In genomic region chr3:90155996-90156395, GRCm38 (mm10) we compare ENCODE assay signal across 22 mouse cellular contexts. TPM values are rescaled to one million over a fixed set of nuclear protein-coding genes. Genes with fewer than 3 reads are reported as not detected.
DNase-seq lines count a peak whose midpoint lies in the region; ATAC-seq and TF ChIP-seq lines count a peak whose summit lies in the region.
"Had no signal": no experiment of that assay in that cellular context is flagged by ENCODE, and none has a peak within 500 bp of the region (broad histone marks: within the 10 kb centered on the region; RNA-seq: fewer than 3 reads in every experiment).

No protein-coding gene starts in this region.

- H3K27ac ChIP-seq in bone marrow, adult 2 months (ENCODE audit: control insufficient read depth, insufficient read depth, low read depth, low read length, poor library complexity), result peak overlapping the region; percentile 20
- H3K27ac ChIP-seq: embryonic facial prominence, embryonic 12.5 days; forebrain, embryonic 15.5 days; heart, embryonic 10.5 days; limb, embryonic 13.5 days; liver, embryonic 14.5 days; midbrain, embryonic 12.5 days; neural tube, embryonic 13.5 days had no signal

- 21% methylated on average over 5 of the region's 5 CpGs for WGBS in bone marrow, adult 2 months

- peak; percentile 84 for ATAC-seq in megakaryocyte progenitor cell, adult 5-6 weeks (replicated peaks; ENCODE audit: poor library complexity)
- ATAC-seq in inflammation-experienced regulatory T-cells, adult 6 months, result no peak
- ATAC-seq: activated CD4-positive, CD25-positive, alpha-beta regulatory T cell, adult 4 months; forebrain, embryonic 15.5 days had no signal

- peak; percentile 8 for DNase-seq in layer of hippocampus, adult 9-11 months
- DNase-seq in layer of hippocampus, postnatal 14 days (ENCODE audit: low spot score in 2 of 2), result no peak
- DNase-seq in B cell, adult 2 months, result peak; percentile 53 to 57
- DNase-seq in gastrocnemius, adult 18-20 months (ENCODE audit: low spot score), result no peak
- DNase-seq in adrenal gland, adult (ENCODE audit: inconsistent age in 2 of 2, low spot score in 1 of 2), result no peak
- DNase-seq: adrenal gland, postnatal 36 days; cerebellum, adult 8-10 months; kidney, adult 18-20 months; kidney, postnatal 36 days; right cerebral cortex, postnatal 14 days; thymus, postnatal 14 days had no signal

- H3K4me3 ChIP-seq in bone marrow, adult 2 months (replicated peaks; ENCODE audit: control insufficient read depth, low read depth, low read length), result no peak overlapping the region
- H3K4me3 ChIP-seq: embryonic facial prominence, embryonic 12.5 days; forebrain, embryonic 15.5 days; heart, embryonic 10.5 days; limb, embryonic 13.5 days; midbrain, embryonic 12.5 days; neural tube, embryonic 13.5 days had no signal

- no peak for TF ChIP-seq POLR2A in bone marrow, adult 2 months (IDR thresholded peaks at IDR 0.05; ENCODE audit: borderline replicate concordance, control insufficient read depth, low read depth, low read length)

- no peak for TF ChIP-seq CTCF in bone marrow, adult 2 months (IDR thresholded peaks at IDR 0.05; ENCODE audit: control insufficient read depth, insufficient read depth, low read length)

- no peaks in the 10 kb centered on the region; the same call in 1 of the 2 replicates for H3K4me1 ChIP-seq in bone marrow, adult 2 months (ENCODE audit: control insufficient read depth, insufficient read depth, low read length)
- H3K4me1 ChIP-seq: embryonic facial prominence, embryonic 12.5 days; forebrain, embryonic 15.5 days; heart, embryonic 10.5 days; limb, embryonic 13.5 days; midbrain, embryonic 12.5 days; neural tube, embryonic 13.5 days had no signal

RNA-seq across cellular contexts. Expression of gene Nup210l, which starts 52.1 kb away (rescaled TPM):
- under 1 TPM; 0.39 to 0.45 TPM for total RNA-seq in layer of hippocampus, postnatal 14 days (2021)
- polyA plus RNA-seq in bone marrow, adult 2 months (2011; ENCODE audit: insufficient read depth, insufficient read length, low replicate concordance, missing spikeins), result 0.79 and 1.5 TPM in 2 replicates
- 0.90 and 0.99 TPM in 2 replicates for total RNA-seq in megakaryocyte progenitor cell, adult 5-6 weeks (2015)
- 0.47 and 0.71 TPM in 2 replicates for total RNA-seq in megakaryocyte progenitor cell, adult 5-6 weeks (2017)
- total RNA-seq in gastrocnemius, adult 18-20 months (2021), result under 1 TPM in 1 of 2 experiments, not detected in 1; 0.05 TPM
- under 1 TPM; 0.18 to 0.51 (median 0.49) TPM for polyA plus RNA-seq in inflammation-experienced regulatory T-cells, adult 6 months (2017; shearing (Covaris generic))

RNA-seq across cellular contexts. Expression of gene Rps27, which starts 57.5 kb away (rescaled TPM):
- 100 to 1,000 TPM; 697 to 821 TPM for total RNA-seq in layer of hippocampus, postnatal 14 days (2021)
- 16.3 and 168 TPM in 2 replicates for polyA plus RNA-seq in bone marrow, adult 2 months (2011; ENCODE audit: insufficient read depth, insufficient read length, low replicate concordance, missing spikeins)
- total RNA-seq in megakaryocyte progenitor cell, adult 5-6 weeks (2015), result 3,216 and 3,430 TPM in 2 replicates
- 4,924 and 5,654 TPM in 2 replicates for total RNA-seq in megakaryocyte progenitor cell, adult 5-6 weeks (2017)
- 1,000 to 10,000 TPM; 1,075 to 1,237 TPM for total RNA-seq in gastrocnemius, adult 18-20 months (2021)
- 1,000 to 10,000 TPM; 3,921 to 9,955 (median 8,802) TPM for polyA plus RNA-seq in inflammation-experienced regulatory T-cells, adult 6 months (2017; shearing (Covaris generic))

RNA-seq across cellular contexts. Expression of gene Rab13, which starts 57.5 kb away (rescaled TPM):
- 10 to 100 TPM in 1 of 2 experiments, 1 to 10 TPM in 1; 8.1 to 10.9 TPM for total RNA-seq in layer of hippocampus, postnatal 14 days (2021)
- 11.5 and 13.0 TPM in 2 replicates for polyA plus RNA-seq in bone marrow, adult 2 months (2011; ENCODE audit: insufficient read depth, insufficient read length, low replicate concordance, missing spikeins)
- total RNA-seq in megakaryocyte progenitor cell, adult 5-6 weeks (2015), result 0.61 and 1.4 TPM in 2 replicates
- total RNA-seq in megakaryocyte progenitor cell, adult 5-6 weeks (2017), result 1.2 and 1.6 TPM in 2 replicates
- total RNA-seq in gastrocnemius, adult 18-20 months (2021), result 1 to 10 TPM; 6.1 to 9.6 TPM
- polyA plus RNA-seq in inflammation-experienced regulatory T-cells, adult 6 months (2017; shearing (Covaris generic)), result under 1 TPM in 2 of 3 experiments, not detected in 1; 0.58 to 0.94 TPM

Comparison
In these comparisons a context has a peak if more than half of its experiments do, and no peak if none do; other contexts are left out.
1. DNase-seq: peak in layer of hippocampus, adult 9-11 months (single experiment) and B cell, adult 2 months (2 of 2); none in layer of hippocampus, postnatal 14 days (0 of 2), gastrocnemius, adult 18-20 months (single experiment) and adrenal gland, adult (0 of 2).